Mouse (Mus musculus): ENCODE measurements at regions not wholly inside any gene's neighbourhood (a gene's known extent, or its start where the extent isn't known, plus 50 kb on each side); places are given as distances from the start of the nearest gene placed in this dataset.
A peak's percentile ranks its signal among the peaks of the same experiment; 100 is the strongest.

GRCm38 (mm10) chr7:129914871-129915270 lies 323.2 kb downstream of the Wdr11 start:
- DNase-seq (ENCODE audit: low spot score in 2 of 2): no peak

DNA sequence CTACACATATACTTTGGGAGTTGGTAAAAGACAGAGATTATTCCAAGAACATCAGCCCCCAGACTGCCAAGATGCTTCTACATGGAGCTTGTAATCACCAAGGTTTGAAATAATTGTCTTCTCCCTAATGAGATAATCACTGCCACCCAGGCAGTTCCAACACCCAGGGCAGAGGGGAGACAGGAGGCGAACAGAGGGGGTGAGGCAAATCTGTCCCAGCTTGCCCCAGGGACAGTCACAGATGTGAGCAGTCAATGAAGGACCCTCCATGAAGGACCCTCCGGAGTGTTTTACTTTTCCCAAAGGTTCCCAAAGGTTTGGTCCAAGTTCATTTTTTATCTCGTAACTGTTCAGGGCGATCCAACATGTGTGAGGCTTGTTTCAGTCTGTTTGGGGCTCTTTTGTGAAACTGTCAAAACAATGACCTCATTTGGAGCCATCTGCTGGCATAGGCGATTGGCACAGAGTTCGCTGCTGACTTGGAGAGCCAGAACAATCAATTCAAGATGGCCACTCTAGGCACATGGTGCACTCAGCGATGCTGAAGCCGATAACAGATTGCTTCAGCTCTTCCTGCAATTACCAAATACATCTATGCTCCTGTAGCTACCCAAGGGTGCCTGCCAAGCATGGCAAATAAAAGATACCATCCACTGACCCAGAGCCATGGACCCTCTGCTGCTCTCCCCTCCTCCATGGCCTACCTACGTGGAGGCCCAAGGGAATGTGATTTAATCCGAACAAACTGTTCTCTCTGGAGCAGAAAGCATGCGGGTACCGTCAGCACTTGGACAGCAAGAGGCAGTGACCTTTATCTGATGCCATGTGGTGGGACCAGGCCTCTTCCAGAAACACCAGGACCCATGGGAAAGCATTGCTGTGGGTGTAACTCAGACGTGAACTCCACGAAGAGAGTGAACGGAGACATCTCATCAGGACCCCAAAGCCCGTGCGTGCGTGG lies 326.9 kb downstream of the Wdr11 start:
- DNase-seq (ENCODE audit: low spot score in 2 of 2): peak in 1 of 2 experiments; percentile 52

DNA sequence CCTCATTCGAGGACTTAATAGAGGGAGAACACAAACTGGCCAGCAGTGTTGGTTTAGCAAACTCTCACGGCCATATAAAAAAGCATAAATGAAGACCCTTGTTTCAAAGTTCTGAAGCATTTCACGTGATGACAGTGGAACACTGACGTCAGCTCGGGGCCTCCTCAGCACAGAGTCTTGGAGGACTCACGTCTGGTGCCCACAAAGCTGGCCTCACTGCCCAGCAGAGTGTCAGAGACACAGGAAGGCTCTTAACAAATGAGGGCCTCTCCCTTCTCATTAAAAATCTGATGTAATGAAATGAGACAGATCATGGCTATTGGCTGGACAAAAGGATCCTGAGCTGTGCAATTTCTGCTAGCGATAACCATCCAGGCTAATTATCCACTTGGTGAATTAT lies 330.6 kb downstream of the Wdr11 start:
- DNase-seq (ENCODE audit: low spot score in 2 of 2): no peak

DNA sequence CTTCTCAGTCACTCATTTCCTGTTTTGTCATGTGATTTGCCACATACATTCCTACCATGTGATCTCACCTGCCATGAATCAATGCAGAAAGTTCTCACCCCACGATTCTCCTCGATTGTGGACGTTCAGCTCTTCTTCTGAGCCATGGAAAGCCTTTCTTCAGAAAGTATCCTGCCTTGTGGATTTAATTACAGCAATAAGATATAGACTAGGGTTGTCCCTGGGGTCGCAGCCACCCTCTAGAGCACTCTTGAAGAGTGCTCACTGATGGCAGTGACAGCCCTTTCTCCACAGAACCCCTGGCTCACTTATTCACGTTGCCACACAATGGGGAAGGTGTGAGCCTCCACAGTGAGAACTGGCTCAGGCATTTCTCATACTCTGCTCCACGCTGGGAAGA lies 345.1 kb downstream of the Wdr11 start:
- DNase-seq (ENCODE audit: low spot score in 2 of 2): no peak

DNA sequence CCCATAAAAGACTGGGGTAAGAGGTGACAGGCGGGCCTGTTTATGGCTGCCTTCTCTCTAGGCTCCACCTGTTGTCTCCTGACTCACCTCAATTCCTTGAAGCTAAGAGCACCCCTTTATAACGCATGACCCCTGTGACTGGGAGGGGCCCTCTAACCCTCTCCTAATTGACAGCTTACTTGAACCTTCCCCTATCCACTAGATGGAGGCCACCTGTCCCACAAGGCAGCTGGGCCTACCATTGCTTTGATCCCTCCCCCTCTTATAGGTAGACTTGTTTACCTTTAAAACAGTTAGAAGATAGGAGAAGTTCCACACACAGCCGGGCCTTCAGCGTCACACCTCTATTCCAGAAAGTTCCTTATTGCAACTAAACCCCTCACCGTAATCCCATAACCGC lies 346.1 kb downstream of the Wdr11 start:
- no peak for DNase-seq (ENCODE audit: low spot score in 2 of 2)

DNA sequence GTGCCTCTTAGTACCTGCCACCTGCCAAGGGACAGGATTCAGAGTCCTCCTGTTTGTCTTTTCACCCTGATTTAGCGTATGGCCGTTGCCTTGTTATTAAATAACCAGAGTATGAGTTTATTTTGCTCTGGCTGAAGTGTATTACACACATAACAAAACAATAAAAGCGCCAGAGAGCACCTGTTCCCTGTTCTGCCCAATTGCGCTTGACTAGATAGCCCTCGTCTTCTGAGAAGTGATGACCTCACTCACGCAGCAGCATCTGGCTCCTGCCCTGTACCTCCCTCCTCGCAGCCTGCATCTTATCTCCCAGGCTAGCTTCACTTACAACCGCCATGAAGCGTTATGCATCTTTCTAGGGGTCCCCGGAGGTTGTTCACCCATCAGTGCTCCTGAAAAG lies 346.5 kb downstream of the Wdr11 start:
- no peak for DNase-seq (ENCODE audit: low spot score in 2 of 2)

- DNase-seq (ENCODE audit: low spot score in 2 of 2): no peak
Measured at GRCm38 (mm10) chr7:129939266-129939665, 347.6 kb downstream of the Wdr11 start.

GRCm38 (mm10) chr7:129941311-129942029 lies 349.8 kb downstream of the Wdr11 start:
- no peak for DNase-seq (ENCODE audit: low spot score in 2 of 2)

DNA sequence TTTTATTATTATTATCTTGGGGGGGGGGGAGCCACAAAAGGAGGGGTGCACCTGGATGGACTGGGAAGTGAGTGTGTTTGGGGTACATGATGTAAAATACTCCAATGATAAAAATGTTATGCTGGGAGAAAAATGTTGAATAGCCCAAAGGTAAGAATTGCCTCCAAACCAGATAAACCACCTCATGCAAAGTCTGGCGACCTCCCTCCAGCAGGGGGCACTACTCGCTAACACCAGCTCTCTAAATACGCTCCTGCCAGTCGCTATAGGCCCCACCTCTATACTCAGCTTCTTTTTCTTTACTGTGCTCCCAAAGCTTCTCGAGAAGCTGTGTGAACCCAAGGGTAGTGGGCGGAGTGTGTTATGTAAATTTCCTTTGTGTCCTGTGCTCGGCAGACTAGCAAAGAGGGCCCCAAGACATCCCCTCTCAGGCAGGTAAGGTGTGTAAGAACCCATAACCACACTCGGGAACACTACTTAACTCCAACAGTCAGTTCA lies 357.0 kb downstream of the Wdr11 start:
- DNase-seq (ENCODE audit: low spot score in 2 of 2): no peak

DNA sequence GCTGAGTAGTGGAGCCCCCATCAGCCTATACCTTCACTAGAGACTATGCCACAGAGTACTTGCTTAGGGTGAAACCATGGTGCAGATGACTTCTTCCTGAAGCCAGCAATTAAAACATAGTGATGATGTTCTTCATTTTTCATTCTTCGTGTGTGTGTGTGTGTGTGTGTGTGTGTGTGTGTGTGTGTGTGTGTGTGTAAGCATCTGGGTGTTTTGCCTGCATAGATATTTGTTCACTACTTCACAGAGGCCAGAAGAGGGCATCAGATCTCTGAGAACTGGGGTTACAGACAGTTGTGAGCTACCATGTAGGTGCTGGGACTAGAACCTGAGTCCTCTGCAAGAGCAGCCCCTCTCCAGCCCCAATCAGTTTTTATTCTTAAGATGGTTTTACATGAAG lies 358.8 kb downstream of the Wdr11 start:
- no peak for DNase-seq (ENCODE audit: low spot score in 2 of 2)

DNA sequence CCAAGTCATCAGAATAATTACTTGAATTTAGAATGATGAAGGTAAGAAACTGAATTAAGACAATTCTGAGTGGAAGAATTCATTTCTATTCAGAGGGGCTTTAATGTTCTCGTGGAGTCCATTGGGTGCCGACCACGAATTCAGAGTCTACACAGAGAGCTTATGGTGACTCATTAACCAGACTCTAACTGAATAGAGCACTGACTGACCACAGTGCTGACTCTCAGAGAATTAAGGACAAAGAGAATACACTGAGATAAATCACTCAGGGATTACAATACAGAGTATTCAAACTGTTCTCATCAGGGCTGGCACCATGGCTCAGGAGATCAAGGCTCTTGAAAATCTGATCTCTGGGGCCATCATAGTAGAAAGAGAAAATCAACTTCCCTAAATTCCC lies 366.7 kb downstream of the Wdr11 start:
- DNase-seq (ENCODE audit: low spot score in 2 of 2): no peak

DNA sequence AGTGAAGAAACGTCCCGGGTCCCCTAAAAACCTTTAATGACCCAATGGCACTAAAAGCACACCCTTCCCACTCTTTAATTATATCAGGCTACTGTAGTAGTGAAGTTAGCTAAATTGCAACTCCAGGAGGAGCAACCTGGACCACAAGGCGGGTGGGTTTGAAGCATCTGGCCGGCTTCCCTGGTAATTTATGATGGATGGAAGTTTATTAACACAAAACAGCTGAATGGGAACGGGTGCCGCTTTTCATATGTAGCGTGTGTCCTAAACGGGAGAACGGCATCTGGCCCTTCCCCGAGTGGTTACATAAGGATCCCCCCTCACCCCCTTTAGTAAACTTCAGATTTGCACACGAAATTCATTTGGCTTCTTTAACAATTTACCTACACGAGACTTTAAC lies 370.9 kb downstream of the Wdr11 start:
- no peak for DNase-seq (ENCODE audit: low spot score in 2 of 2)

DNA sequence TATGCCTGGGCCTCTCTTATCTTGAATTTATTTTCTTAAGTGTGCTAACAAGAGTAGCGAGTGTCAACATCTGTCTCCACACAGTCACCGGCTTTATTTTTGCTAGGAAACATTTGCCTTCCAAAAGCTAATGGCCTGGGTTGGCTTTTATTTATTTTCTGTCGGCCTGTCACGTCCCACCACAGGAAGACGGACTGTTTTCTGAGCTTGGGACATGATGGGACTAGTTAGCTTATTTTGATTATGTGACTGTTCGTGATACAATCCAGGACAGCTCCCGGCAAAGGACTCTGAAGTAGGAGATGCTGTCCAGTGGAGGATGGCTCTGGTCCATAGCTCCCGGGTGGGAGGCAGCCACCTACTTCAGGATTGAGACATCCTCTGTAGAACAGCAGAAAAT lies 372.5 kb downstream of the Wdr11 start:
- no peak for DNase-seq (ENCODE audit: low spot score in 2 of 2)

DNA sequence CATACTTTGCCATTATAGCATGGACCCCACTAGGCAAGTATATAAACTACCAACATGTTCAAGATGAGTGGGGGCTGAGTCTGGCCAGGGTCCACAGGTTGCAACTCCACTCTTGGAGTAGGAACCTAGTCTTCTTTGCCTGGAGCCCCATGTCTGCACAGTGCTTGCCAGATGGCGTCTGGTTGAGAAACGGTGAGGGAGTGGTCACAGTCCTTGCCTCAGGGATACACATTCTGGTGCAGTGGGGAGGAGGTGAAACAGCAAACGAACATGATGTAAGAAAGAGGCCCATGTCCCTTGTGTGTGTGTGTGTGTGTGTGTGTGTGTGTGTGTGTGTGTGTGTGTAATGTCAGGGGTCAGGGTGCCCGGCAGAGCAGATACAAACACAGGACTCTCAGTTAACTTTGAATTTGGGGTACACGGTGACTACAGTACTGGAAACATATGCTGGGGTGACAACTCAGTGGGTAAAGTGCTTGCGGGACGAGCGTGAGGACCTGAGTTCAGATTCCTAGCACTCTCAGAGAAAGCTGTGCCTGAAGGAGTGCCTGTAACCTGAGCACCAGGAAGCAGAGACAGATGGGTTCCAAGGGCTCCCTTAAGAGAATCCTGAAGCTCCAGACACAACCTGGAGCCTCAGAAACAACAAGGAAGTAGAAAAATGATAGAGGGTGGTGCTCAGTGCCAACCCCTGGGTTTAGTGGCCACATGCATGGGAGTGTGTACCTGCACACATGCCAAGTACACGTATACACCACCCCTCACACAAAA lies 373.8 kb downstream of the Wdr11 start:
- no peak for DNase-seq (ENCODE audit: low spot score in 2 of 2)

GRCm38 (mm10) chr7:129966771-129967170 lies 375.1 kb downstream of the Wdr11 start:
- no peak for DNase-seq (ENCODE audit: low spot score in 2 of 2)

DNA sequence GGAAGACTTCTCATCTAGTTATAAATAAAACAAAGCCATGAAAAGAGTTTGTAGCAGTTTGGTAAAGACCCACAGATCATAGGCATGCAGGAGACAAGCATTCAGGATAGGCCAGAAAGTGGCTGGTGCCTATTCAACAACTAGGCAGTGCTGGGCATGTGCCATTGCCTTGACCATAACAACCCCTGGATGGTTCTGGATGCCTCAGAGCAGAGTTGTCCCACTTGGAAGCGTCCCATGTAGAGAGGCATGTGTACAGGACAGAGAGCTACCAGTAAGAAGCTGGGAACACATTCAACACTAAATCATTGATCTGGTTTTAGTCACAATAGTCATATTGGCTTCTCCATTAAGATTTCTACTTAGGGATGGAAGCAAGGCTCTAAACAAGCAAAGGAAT lies 378.5 kb downstream of the Wdr11 start:
- no peak for DNase-seq (ENCODE audit: low spot score in 2 of 2)

DNA sequence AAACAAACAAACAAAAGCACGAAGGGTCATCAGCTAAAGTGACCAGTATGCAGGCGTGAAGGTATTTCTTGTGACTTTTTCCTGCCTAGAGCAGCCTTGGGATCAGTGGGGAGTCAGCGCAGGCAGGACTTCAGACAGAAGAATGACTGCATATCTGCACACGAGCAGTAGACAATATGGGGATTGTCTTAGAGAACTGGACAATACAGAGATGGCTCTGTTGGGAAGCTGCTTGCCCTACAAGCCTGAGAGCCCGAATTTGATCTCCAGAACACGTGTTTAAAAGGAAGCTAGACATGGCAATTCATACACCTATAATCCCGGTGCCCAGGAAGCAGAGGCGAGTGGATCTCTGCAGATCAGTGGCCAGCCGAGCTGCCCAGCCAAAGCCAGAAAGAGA lies 382.5 kb downstream of the Wdr11 start:
- DNase-seq (ENCODE audit: low spot score in 2 of 2): no peak

GRCm38 (mm10) chr7:129974837-129975236 lies 383.2 kb downstream of the Wdr11 start:
- DNase-seq (ENCODE audit: low spot score in 2 of 2): no peak

- DNase-seq (ENCODE audit: low spot score in 2 of 2): no peak
Measured at GRCm38 (mm10) chr7:129975781-129976514, 384.3 kb downstream of the Wdr11 start.

DNA sequence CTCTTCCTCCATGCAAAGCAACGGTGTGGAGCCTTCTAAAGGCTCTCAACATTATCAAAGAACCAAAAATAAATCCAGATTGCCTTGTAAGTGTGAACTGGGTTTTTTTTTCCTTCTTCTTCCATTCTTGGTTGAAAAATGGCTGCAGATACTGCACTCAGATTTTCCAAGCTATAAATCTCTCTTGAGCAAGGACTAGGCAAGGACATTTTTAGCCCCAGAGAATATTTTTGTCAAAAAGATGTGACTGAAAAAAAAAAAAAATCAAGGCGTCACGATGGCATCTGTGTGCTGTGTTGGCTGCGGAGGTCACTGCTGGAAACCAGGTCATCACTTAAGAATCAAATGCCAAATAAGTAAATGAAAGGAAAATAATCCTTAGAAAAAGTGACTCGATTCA lies 386.9 kb downstream of the Wdr11 start:
- no peak for DNase-seq (ENCODE audit: low spot score in 2 of 2)

GRCm38 (mm10) chr7:129979337-129979736 lies 387.7 kb downstream of the Wdr11 start:
- no peak for DNase-seq (ENCODE audit: low spot score in 2 of 2)

Data from cerebellum, postnatal 4 days (tissue).